Mouse (Mus musculus): ENCODE measurements around the gene Cntnap2. TPM values are rescaled to one million over a fixed set of nuclear protein-coding genes. Genes with fewer than 3 reads are reported as not detected.
"Not testable (repeated sequence)": the region's sequence is repeated elsewhere in the genome, so short reads cannot be mapped to it uniquely, and the experiment has no call there.

The Cntnap2 gene
- polyA plus RNA-seq, 1 experiment from 2014 or later, result 0.55 TPM

DNA sequence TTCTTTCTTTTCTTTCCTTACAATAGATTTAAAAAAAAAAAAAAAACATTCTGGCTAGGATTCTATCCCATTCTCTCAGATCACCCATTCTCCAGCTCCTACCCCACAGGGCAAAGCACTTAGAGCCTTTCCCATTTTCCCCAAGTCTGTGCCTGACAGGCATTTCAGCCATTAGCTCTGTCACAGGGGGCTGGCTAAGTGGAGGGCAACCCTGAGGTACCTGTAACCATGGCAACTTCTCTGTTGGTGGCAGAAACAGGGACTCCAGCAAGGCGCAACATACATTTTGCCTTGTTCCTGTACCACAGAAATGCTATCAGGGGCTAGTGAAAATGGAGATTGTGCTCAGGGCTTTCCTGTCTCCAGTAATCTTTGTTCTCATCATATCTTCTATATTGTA is 2220.0 kb downstream of the Cntnap2 start:
- no peak overlapping the region for H3K27ac ChIP-seq (replicated peaks in 1 of 2; ENCODE audit: control insufficient read depth in 1 of 2, insufficient read depth in 1 of 2, low read depth in 2 of 2, low read length in 2 of 2)
- H3K9me3 ChIP-seq (ENCODE audit: control insufficient read depth, low read length), result no peaks in the 10 kb centered on the region
- H3K27me3 ChIP-seq (ENCODE audit: control insufficient read depth, insufficient read depth, low read length), result no peaks in the 10 kb centered on the region
- no peaks in the 10 kb centered on the region for H3K36me3 ChIP-seq (ENCODE audit: control insufficient read depth, insufficient read depth, low read length)
- no peak overlapping the region for H3K9ac ChIP-seq (ENCODE audit: low read length)
- H3K4me2 ChIP-seq (ENCODE audit: low read length), result no peak overlapping the region
- H3K4me1 ChIP-seq (ENCODE audit: control insufficient read depth in 2 of 2, insufficient read depth in 2 of 2, low read length in 2 of 2), result peaks cover 0 to 9% of the 10 kb centered on the region in 2 experiments; a peak in 3 of 4 replicates
- no peak overlapping the region for H3K4me3 ChIP-seq (ENCODE audit: control insufficient read depth in 1 of 2, insufficient read depth in 1 of 2, low read depth in 1 of 2, low read length in 2 of 2)
- ATAC-seq (ENCODE audit: insufficient number of reproducible peaks, insufficient read depth, low FRiP score, low read depth), result no peak
- WGBS, result 72% methylated on average over 1 of the region's 1 CpGs

DNA sequence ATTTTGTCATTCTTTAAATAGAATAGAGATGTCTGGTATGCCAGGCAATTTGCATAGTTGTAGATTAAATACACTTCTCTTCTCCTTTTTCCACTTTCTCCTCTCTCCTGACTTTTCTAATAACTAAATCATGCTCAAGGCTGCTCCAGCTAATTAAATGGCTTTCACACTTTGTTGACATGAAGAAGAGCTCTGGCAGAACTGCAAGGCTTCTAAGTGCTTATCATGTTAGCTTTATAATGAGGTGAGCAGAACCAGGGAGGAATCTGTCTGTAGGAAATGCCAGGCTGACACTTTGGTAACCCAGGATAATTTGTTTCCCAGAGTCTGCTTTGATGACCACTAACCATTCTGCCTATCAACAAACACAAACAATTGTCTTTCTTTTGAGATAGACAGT is 2222.4 kb downstream of the Cntnap2 start:
- Histone ChIP-seq H3K4me1 (ENCODE audit: control insufficient read depth in 2 of 2, insufficient read depth in 2 of 2, low read length in 2 of 2) (peaks cover 0 to 9% of the 10 kb centered on the region in 2 experiments; a peak in 3 of 4 replicates), H3K4me3 (ENCODE audit: control insufficient read depth in 1 of 2, insufficient read depth in 1 of 2, low read depth in 1 of 2, low read length in 2 of 2) (no peak overlapping the region), H3K36me3 (ENCODE audit: control insufficient read depth, insufficient read depth, low read length) (no peaks in the 10 kb centered on the region), H3K9me3 (ENCODE audit: control insufficient read depth, low read length) (no peaks in the 10 kb centered on the region), H3K27me3 (ENCODE audit: control insufficient read depth, insufficient read depth, low read length) (no peaks in the 10 kb centered on the region), H3K9ac (ENCODE audit: low read length) (no peak overlapping the region), H3K4me2 (ENCODE audit: low read length) (no peak overlapping the region), H3K27ac (replicated peaks in 1 of 2; ENCODE audit: control insufficient read depth in 1 of 2, insufficient read depth in 1 of 2, low read depth in 2 of 2, low read length in 2 of 2) (no peak overlapping the region)
- no peak for ATAC-seq (ENCODE audit: insufficient number of reproducible peaks, insufficient read depth, low FRiP score, low read depth)

DNA sequence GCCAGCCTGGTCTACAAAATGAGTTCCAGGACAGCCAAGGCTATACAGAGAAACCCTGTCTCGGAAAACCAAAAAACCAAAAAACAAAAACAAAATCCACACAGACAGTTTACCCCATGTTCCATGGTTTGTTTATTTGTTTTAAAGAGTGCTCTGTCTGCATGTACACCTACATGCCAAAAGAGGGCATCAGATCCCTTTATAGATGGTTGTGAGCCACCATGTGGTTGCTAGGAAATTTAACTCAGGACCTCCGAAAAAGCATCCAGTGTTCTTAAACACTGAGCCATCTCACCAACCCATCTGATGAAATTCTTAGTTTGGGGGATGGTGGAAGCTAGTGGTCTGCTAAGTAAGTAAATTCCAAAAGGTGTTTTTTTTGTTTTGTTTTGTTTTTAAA is 2225.6 kb downstream of the Cntnap2 start:
- H3K27me3 ChIP-seq (ENCODE audit: control insufficient read depth, insufficient read depth, low read length), result no peaks in the 10 kb centered on the region
- no peak overlapping the region for H3K9ac ChIP-seq (ENCODE audit: low read length)
- H3K4me1 ChIP-seq (ENCODE audit: control insufficient read depth in 2 of 2, insufficient read depth in 2 of 2, low read length in 2 of 2), result peaks cover 0 to 9% of the 10 kb centered on the region in 2 experiments; a peak in 3 of 4 replicates
- no peak for ATAC-seq (ENCODE audit: insufficient number of reproducible peaks, insufficient read depth, low FRiP score, low read depth)
- no peaks in the 10 kb centered on the region for H3K9me3 ChIP-seq (ENCODE audit: control insufficient read depth, low read length)
- H3K27ac ChIP-seq (replicated peaks in 1 of 2; ENCODE audit: control insufficient read depth in 1 of 2, insufficient read depth in 1 of 2, low read depth in 2 of 2, low read length in 2 of 2), result no peak overlapping the region
- 60% methylated on average over 2 of the region's 2 CpGs for WGBS
- H3K4me3 ChIP-seq (ENCODE audit: control insufficient read depth in 1 of 2, insufficient read depth in 1 of 2, low read depth in 1 of 2, low read length in 2 of 2), result no peak overlapping the region
- no peaks in the 10 kb centered on the region for H3K36me3 ChIP-seq (ENCODE audit: control insufficient read depth, insufficient read depth, low read length)
- H3K4me2 ChIP-seq (ENCODE audit: low read length), result no peak overlapping the region

DNA sequence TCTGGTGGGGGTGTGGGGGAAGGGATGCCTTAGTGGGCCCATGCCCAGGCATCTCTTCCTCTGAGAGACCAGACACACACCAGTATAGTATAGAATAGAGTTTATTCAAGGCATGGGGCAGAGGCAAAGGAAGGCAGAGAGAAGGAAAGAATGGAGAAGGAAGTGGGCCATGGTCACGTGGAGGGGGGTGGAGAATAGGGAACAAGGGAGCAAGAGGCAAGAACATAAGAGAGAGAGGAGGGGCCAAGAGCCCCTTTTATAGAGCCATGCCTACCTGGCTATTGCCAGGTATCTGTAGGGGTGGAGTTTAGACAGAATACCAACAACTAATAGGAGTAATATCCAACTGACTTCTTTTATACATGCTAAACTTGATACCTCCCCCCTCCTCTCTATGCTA is 2226.6 kb downstream of the Cntnap2 start:
- WGBS, result 50% methylated on average over 1 of the region's 1 CpGs
- Histone ChIP-seq H3K27me3 (ENCODE audit: control insufficient read depth, insufficient read depth, low read length) (no peaks in the 10 kb centered on the region), H3K4me1 (ENCODE audit: control insufficient read depth in 2 of 2, insufficient read depth in 2 of 2, low read length in 2 of 2) (peaks cover 0 to 9% of the 10 kb centered on the region in 2 experiments; a peak in 3 of 4 replicates), H3K9ac (ENCODE audit: low read length) (no peak overlapping the region), H3K4me3 (ENCODE audit: control insufficient read depth in 1 of 2, insufficient read depth in 1 of 2, low read depth in 1 of 2, low read length in 2 of 2) (no peak overlapping the region), H3K27ac (replicated peaks in 1 of 2; ENCODE audit: control insufficient read depth in 1 of 2, insufficient read depth in 1 of 2, low read depth in 2 of 2, low read length in 2 of 2) (no peak overlapping the region), H3K36me3 (ENCODE audit: control insufficient read depth, insufficient read depth, low read length) (no peaks in the 10 kb centered on the region), H3K4me2 (ENCODE audit: low read length) (no peak overlapping the region), H3K9me3 (ENCODE audit: control insufficient read depth, low read length) (no peaks in the 10 kb centered on the region)
- no peak for ATAC-seq (ENCODE audit: insufficient number of reproducible peaks, insufficient read depth, low FRiP score, low read depth)

DNA sequence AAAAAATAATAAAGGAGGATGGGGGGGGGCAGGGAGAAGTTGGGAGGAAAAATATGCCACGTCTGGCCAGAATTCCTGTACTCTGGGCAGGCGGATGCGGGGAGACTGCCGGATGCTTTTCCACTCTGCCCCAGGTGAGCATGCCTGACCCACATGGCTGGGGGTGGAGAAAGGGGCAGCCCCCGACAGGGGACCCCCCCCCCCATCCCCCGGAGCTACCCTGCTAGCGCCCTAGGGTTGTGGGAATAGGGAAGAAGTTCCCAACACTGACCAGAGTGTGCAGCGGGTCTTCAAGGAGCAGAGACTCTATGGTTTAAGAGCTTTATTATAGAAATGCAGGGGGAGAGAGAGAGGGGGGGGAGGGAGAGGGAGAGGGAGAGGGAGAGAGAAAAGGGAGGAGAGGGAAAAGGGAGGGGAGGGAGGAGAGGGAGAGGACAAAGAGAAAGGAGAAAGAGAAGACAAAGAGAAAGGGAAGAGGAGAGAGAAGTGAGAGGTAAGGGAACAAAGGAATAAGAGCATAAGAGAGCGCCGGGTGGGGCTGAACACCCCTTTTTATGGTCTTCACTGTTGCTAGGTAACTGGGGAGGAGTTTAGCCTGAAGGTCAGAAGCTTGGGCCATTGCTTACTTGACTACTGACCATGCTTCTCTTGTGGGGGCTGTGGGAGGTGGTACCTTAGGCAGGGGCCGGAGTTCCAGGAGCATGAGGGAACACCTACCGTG is 2227.2 kb downstream of the Cntnap2 start:
- H3K36me3 ChIP-seq (ENCODE audit: control insufficient read depth, insufficient read depth, low read length); H3K9me3 ChIP-seq (ENCODE audit: control insufficient read depth, low read length); H3K4me1 ChIP-seq (ENCODE audit: control insufficient read depth in 2 of 2, insufficient read depth in 2 of 2, low read length in 2 of 2); H3K27me3 ChIP-seq (ENCODE audit: control insufficient read depth, insufficient read depth, low read length); H3K9ac ChIP-seq (ENCODE audit: low read length); ATAC-seq (ENCODE audit: insufficient number of reproducible peaks, insufficient read depth, low FRiP score, low read depth); H3K4me2 ChIP-seq (ENCODE audit: low read length); H3K4me3 ChIP-seq (ENCODE audit: control insufficient read depth in 1 of 2, insufficient read depth in 1 of 2, low read depth in 1 of 2, low read length in 2 of 2); H3K27ac ChIP-seq (replicated peaks in 1 of 2; ENCODE audit: control insufficient read depth in 1 of 2, insufficient read depth in 1 of 2, low read depth in 2 of 2, low read length in 2 of 2): not testable (repeated sequence)
- 64% methylated on average over 12 of the region's 12 CpGs for WGBS

DNA sequence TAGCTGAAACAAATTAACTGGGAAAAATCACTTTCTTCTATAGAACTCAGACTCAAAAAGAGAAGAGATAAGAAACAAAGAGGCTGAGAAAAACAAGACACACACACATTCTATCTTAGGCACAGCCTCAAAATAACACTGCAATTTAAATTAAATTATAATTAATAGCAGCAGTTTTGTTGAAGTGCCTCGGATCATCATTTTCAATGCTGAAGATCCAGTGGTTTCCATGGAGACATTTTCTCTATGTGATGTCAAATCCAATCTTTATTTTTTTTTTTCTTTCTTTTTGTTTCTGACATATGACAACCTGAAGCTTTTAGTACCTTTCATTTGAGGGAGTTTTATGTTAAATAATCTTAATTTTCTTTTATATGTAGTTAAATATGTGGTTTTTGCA is 2228.6 kb downstream of the Cntnap2 start:
- no peak overlapping the region for H3K4me2 ChIP-seq (ENCODE audit: low read length)
- ATAC-seq (ENCODE audit: insufficient number of reproducible peaks, insufficient read depth, low FRiP score, low read depth), result no peak
- H3K4me3 ChIP-seq (ENCODE audit: control insufficient read depth in 1 of 2, insufficient read depth in 1 of 2, low read depth in 1 of 2, low read length in 2 of 2), result no peak overlapping the region
- H3K9me3 ChIP-seq (ENCODE audit: control insufficient read depth, low read length), result no peaks in the 10 kb centered on the region
- H3K4me1 ChIP-seq (ENCODE audit: control insufficient read depth in 2 of 2, insufficient read depth in 2 of 2, low read length in 2 of 2), result no peaks in the 10 kb centered on the region
- H3K9ac ChIP-seq (ENCODE audit: low read length), result no peak overlapping the region
- H3K36me3 ChIP-seq (ENCODE audit: control insufficient read depth, insufficient read depth, low read length), result no peaks in the 10 kb centered on the region
- WGBS, result 79% methylated on average over 1 of the region's 1 CpGs
- H3K27ac ChIP-seq (replicated peaks in 1 of 2; ENCODE audit: control insufficient read depth in 1 of 2, insufficient read depth in 1 of 2, low read depth in 2 of 2, low read length in 2 of 2), result no peak overlapping the region
- no peaks in the 10 kb centered on the region for H3K27me3 ChIP-seq (ENCODE audit: control insufficient read depth, insufficient read depth, low read length)

DNA sequence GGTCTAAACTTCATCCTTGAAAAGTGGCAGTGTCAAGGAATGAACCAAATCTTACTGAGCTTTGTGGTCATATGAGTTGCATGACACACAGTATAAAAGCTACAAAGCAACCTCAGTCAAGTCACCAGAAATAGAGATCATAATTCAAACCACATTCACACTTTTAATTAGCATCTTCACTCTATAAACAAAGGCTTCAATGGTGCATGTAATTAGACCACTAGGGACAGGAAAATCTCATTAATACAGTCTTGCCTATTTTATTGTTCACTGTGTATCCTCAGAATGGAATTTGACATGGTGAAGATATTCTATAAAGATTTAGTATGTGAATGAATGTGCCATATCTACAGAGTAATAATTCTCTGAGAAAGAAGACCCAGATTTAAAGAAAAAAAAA is 2232.8 kb downstream of the Cntnap2 start:
- Histone ChIP-seq H3K4me3 (ENCODE audit: control insufficient read depth in 1 of 2, insufficient read depth in 1 of 2, low read depth in 1 of 2, low read length in 2 of 2) (no peak overlapping the region), H3K9me3 (ENCODE audit: control insufficient read depth, low read length) (no peaks in the 10 kb centered on the region), H3K4me1 (ENCODE audit: control insufficient read depth in 2 of 2, insufficient read depth in 2 of 2, low read length in 2 of 2) (no peaks in the 10 kb centered on the region), H3K27me3 (ENCODE audit: control insufficient read depth, insufficient read depth, low read length) (no peaks in the 10 kb centered on the region), H3K27ac (replicated peaks in 1 of 2; ENCODE audit: control insufficient read depth in 1 of 2, insufficient read depth in 1 of 2, low read depth in 2 of 2, low read length in 2 of 2) (no peak overlapping the region), H3K36me3 (ENCODE audit: control insufficient read depth, insufficient read depth, low read length) (no peaks in the 10 kb centered on the region), H3K4me2 (ENCODE audit: low read length) (no peak overlapping the region), H3K9ac (ENCODE audit: low read length) (no peak overlapping the region)
- no peak for ATAC-seq (ENCODE audit: insufficient number of reproducible peaks, insufficient read depth, low FRiP score, low read depth)

DNA sequence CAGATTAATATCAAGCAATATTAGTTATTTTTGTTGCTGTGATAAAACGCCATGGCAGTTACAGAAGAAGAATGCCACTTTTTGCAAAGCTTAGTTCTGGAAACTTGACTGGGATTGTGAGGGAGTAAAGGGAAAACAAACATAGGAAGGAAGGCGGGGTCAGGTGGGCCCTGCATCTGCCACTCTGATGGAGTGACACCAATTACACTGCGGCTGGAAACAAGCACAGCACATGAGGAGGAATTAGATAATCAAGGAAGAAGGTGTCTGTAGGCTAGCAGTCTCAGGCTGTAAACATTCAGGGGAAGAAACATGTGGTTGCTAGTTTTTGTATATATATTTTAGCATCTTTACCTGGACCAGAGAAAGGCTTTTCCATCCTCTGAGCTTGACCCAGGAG is 2233.3 kb downstream of the Cntnap2 start:
- no peaks in the 10 kb centered on the region for H3K36me3 ChIP-seq (ENCODE audit: control insufficient read depth, insufficient read depth, low read length)
- H3K27ac ChIP-seq (replicated peaks in 1 of 2; ENCODE audit: control insufficient read depth in 1 of 2, insufficient read depth in 1 of 2, low read depth in 2 of 2, low read length in 2 of 2), result no peak overlapping the region
- H3K27me3 ChIP-seq (ENCODE audit: control insufficient read depth, insufficient read depth, low read length), result no peaks in the 10 kb centered on the region
- no peak overlapping the region for H3K4me3 ChIP-seq (ENCODE audit: control insufficient read depth in 1 of 2, insufficient read depth in 1 of 2, low read depth in 1 of 2, low read length in 2 of 2)
- H3K4me2 ChIP-seq (ENCODE audit: low read length), result no peak overlapping the region
- 68% methylated on average over 3 of the region's 3 CpGs for WGBS
- H3K9me3 ChIP-seq (ENCODE audit: control insufficient read depth, low read length), result no peaks in the 10 kb centered on the region
- no peak overlapping the region for H3K9ac ChIP-seq (ENCODE audit: low read length)
- no peaks in the 10 kb centered on the region for H3K4me1 ChIP-seq (ENCODE audit: control insufficient read depth in 2 of 2, insufficient read depth in 2 of 2, low read length in 2 of 2)
- no peak for ATAC-seq (ENCODE audit: insufficient number of reproducible peaks, insufficient read depth, low FRiP score, low read depth)

Measured in heart, embryonic 14.5 days (tissue).